Mouse (Mus musculus) CD4-positive helper T cell, adult 2 months (primary cell): ENCODE measurements around the gene Nhsl2.
A peak's percentile ranks its signal among the peaks of the same experiment; 100 is the strongest.

Experiments used
- DNase-seq: peaks from one replicate; pipeline ENCODE4 v3.0.0-alpha.2; 2012; ENCODE audit warnings: low read depth, missing footprints, low spot score

Nhsl2 gene

DNA sequence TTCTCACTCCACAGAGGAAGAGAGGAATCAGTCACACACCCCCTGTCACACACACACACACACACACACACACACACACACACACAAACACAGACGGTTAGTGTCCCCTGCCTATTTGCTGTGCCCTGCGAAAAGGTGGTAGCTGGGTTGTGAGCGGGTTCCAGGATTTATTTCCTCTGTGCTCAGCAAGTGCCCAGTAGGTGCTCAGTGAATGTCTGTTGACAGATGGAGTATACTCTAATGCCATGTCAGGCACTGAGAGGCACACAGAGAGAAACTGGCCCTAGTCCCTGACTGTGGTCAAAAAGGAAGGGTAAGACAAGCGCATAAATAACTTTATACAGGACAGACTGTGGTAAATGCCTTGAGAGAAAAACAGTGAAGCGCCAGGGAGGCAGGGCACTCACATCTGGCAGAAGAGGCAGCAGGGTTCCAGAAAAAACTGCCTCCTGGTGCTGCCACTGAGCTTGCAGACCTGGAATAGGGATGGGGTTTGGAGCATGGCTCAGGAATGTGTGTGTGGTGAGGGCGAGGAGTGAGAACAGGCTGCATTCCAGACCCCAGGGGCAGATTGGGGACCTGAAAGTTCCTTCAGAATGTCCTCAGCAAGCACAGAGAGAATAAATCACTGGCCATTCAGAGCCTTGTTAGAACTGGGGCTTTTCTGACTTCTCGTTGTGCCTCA lies 52.8 kb downstream of the Nhsl2 start:
- no peak for DNase-seq

DNA sequence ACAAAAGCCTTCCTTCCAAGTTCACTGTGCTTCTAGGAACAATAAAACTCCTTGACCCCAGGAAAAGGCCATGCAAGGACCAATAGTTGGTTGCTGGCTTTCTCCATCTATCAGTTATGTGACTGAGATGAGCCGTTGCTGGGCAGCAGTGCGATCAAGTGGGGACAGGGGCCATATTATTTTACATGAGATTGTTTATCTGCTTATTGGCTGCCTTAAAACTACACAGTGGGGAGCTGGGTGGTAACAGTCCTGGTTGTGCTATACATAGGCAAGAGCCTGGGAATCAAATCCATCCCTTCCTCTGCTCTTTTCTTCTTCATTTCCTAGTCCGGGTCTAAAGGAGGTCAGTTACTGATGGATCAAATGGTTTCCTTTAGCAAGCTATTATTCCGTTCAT lies 53.4 kb downstream of the Nhsl2 start:
- DNase-seq: no peak

DNA sequence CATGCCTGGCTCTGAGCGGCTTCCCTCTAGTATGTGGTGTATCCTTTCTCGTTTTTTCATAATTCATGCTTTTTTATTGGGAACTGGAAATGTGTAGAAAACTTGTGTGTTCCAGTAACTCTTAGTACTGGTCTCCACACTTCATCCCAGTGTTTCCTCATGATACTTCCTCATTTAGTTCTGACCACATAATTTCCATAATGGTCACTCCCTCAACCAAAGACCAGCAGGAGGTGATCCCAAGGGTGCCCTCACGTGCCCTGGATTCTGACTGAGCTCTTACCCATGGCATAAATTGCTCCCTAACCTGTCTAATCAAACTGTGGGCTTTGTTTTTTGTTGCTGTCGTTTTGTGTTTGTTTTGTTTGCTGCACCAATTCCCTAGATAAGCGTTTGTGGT lies 58.1 kb downstream of the Nhsl2 start:
- no peak for DNase-seq

DNA sequence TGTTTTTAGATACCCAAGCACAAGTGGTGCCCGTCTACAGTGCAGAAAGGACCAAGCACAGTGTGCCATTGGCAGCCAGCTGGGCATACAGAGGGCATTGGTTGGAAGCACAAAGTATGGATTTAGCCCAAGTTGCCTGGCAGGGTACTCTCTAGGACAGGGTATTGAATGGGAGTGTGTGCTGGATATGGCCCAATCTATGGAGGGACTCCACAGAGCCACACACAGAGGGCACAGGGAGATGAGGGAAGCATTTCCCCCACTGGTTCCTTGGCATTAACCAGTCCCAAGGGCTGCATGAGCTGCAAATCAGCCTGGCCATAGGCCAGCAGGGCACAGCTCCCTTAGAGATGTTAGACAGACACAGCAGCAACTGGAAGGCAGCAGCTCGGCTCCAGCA lies 79.9 kb downstream of the Nhsl2 start:
- no peak for DNase-seq

DNA sequence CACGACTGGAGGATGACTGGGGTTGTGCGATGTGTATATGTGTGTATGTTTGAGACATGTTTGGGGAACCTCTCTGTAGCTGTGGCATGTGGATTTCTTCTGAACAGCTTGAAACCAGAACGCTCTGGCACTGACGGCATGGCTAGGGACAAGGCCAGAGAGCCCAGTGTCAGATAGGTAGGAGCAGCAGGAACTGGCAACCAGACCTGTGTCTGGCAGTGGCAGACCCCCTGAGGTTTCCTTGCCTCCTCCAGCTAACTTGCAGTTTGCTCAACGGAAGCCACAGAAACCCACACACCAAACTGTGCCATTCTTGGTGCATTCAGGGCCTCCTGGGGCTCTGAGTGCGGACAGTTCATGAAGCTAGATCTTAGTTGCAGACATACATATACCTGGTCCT lies 81.1 kb downstream of the Nhsl2 start:
- no peak for DNase-seq

DNA sequence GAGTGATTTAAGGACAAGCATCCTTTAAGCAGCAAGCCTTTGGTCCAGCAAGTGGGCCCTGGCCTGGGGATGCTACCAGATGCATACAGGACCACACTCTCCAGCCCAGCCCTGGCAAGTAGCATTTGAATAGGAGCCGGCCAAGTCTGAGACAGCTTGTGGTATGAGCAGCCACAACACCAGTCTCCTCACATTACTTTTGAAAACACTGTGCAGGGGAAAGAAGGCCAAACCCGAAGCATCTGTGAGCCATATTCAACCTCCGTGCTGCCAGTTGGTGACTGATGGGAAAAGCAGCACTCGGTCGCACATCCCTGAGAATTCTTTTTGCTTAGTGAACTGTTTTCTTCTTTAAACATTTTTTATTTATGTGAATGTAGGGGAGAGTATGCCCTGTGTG lies 81.8 kb downstream of the Nhsl2 start:
- DNase-seq: no peak

DNA sequence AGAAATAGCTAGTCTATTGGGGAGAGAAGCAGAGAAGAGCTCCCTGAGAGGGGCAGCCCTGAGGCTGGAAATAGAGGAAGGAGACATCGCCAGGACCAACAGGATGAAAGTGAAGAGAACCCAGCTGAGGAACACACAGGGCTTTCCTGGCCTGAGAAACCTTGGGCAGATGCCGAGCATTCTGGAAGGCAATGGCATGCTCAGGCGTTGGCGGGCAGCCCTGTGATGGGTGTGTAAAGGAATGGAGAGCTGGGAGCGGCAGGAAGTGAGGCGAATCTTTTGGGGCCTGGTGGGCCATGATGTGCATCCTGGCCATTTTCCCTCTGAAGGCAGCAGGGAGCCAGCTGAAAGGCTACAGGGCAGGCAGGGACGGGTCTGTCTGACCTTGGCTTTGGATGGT lies 83.1 kb downstream of the Nhsl2 start:
- DNase-seq: no peak

DNA sequence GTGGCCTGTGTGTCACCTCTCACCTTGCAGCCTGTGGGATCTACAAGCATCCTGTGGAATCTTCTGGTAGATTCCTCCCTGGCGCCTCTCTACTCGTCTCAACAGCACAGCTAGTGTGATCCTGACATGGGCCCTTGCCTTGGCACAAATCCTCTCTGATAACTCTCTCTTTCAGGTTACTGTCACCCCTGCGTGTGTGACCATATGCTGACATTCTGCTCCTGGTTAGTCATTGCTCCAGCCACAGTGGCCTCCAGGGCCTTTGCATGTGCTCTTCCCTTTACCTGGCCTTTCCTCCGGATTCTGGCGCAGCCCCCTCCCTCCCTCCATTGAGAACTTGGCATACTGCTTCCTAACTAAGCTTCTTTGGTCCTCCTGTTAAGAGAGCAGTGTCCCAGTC lies 84.2 kb downstream of the Nhsl2 start:
- DNase-seq: no peak

DNA sequence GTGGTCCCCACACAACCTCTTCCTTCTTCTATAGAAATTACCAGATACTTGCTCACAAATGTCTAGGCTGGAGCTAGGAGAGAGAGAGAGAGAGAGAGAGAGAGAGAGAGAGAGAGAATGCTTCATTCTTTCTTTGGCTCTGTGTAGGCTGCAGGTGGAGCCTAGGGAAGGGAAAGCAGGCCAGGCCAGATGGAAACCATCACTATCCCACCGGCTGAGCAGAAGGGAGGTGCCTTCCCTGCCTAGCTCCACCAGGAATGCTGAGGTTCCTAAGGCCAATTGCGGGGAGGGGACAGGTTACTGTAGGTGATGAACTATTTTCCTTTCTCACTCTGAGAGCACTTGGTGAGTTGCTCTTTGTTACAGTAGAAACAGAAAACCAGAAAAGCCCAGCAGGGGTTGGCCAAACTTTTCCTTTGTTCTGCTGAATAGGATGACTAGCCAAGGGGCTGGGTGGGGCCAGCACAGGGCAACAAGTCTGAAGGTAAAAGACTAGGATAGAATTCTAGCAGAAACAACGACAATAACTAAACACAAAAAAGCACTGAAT lies 86.2 kb downstream of the Nhsl2 start:
- DNase-seq: no peak

DNA sequence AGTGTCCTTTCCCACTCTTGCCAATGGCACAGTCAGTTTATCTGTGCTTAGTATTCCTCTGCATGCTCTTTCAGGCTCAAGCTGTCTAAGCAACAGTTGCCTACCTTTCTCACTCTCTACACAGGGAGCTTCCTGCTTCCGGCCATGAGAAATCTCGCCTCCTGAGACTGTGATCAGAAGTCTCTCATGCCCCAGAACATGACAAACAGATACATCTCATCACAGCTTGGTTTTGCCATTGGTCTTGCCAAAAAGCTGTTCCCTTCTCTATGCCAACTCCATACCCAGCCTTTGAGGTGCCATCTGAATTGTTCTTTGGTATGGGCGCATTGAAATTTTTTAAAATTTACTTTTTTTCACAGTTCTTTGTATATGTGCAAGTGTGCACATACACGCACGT lies 90.3 kb downstream of the Nhsl2 start:
- DNase-seq: no peak

DNA sequence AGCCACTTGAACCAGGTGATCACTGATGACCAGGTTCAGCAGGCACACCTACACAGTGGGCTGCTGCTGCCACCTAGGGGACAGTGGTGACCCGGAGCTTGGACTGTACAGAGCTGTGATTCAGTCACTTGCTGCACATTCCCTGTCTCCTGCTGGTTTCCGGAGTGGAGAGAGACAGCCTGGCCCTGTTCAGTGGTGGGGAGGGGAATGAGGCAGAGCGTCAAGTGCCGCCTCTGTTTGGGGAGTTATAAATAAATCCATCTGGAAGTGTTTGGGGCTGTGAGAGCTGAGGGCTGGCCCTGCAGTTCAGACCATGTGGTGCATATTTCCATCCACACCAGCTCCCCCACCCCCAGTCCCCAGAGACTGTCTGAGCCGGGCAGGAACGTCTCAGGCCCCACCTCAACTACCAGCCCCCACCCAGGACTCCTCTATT lies 93.3 kb downstream of the Nhsl2 start:
- peak; percentile 19 for DNase-seq

DNA sequence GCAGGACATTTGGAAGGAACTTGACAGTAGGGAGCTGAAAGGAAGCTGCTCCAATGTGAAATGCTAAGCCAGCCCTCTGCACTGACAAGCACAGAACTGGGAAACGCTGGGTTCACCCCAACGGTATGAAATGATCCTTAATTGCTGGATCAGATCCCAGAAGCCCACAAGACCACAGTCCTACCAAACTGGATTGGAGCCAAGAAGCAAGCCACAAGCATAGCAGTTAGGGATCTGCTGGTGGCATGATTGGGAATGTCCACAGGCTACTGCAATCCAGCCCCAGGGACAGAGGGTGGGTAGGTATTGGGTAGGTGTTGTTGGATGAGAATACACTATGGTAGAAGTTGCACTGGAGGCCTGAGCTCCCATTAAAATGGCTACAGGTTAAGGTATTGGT lies 94.6 kb downstream of the Nhsl2 start:
- DNase-seq: no peak

DNA sequence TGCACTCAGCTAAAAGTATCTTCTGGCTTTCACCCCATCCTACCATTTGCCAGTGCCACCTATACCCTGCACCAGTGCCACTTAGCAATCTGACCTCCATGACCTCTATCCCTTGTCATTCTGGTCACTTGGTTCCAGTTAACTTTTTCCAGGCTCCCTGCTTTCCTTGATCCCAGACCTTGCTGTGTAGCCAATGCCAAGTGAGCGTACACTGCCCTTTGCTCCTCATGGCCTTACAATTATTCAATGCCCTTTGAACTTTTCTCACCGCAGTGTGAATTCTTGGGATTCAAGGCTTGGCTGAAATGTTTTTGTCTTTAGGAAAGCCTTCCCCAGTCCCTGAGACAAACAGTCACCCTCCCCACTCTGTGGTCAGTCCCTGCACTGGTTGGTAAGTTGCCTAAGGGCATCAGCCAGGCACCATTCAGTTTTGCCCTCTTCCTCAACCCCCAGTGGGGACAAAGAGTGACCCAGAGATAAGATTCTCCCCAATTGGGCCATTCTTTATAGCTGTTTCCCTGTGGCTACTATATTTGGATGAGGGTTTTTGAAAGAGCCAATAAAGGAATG lies 95.7 kb downstream of the Nhsl2 start:
- no peak for DNase-seq

DNA sequence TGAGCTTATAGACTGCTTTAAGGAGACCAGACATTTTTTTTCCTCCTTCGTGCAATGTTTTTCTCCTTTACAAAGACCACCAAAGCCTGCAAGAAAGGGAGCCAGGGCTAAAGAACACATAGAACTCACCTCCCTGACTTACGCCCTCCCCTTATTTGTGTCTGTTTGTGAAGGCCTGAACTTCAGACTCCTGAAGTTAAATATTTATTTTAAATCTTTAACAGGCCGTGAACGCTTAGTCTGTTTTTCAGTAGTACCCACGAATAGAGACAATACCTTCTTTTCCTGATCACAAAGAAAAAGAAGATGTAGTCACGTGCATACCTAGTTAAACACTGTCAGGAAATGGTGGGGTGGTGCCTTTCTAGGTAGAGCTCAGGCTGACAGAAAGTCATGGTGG lies 103.3 kb downstream of the Nhsl2 start:
- DNase-seq: no peak

DNA sequence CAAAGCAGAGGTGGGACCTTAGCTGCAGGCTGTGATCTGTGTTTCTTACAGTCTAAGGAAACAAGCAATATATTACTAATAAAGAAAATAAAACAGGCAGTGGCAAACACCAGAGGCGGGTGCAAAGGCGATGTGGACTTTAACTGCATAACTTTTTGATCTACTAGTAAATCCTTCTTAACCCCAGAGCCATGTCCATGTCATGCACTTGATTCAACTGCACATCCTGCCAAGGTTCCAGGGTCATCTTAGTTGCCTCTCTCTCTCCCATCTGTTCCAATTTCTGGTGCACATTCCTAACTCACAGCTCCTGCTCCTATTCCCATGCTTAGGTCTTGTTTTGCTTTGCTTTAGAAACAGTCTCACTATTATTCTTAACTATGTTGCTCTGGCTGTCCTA lies 104.1 kb downstream of the Nhsl2 start:
- DNase-seq: no peak

DNA sequence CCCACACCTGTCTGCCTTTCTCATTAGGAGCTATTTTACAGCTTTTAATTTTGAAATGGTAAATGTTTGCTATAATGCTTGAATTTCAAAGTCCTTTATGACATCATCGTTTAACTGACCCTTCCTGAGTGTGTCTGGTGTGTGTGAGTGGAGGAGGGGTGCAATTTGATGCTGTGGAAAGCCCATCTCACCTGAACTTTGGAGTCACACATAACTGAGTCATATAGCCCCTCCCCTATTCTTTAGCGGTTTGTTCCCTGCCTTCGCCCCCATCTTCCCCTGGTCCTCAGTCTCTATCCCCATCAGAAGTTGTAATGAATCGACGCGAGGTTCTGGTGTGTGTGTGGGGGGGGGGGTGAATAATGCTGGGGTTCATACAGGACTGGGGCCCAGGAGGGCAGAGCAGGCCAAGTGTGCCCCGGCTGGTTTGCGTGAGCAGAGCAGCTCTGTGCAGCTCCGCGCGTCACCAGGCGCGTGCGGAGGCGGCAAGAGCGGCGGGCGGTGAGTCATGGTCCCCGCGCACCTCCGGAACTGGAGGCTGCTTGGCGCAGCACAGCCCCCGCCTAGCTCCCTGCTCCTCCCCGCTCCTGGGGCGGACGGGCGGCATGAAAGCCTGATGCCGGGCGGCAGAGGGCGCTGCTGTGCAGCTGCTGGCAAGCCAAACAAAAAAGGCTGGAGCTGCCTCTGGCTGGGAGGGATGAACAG lies 104.8 kb downstream of the Nhsl2 start:
- peak; percentile 92 for DNase-seq

DNA sequence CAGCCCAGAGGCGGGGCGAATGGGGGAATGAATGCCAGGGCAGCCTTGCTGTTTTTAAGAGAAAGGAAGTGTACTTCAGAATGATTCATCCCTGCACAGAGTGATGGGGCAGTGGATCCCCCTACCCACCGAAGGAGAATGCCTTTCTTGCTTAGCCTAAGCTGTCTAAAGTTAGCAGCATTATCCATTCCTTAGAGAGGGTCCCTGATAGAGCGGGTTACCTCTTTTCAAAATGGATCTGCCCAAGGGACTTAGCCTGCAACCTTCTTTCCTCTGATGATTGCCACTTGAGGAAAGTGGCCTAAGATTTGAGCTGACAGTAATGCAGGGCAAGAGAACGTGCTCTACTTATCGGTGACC lies 105.3 kb downstream of the Nhsl2 start:
- no peak for DNase-seq

DNA sequence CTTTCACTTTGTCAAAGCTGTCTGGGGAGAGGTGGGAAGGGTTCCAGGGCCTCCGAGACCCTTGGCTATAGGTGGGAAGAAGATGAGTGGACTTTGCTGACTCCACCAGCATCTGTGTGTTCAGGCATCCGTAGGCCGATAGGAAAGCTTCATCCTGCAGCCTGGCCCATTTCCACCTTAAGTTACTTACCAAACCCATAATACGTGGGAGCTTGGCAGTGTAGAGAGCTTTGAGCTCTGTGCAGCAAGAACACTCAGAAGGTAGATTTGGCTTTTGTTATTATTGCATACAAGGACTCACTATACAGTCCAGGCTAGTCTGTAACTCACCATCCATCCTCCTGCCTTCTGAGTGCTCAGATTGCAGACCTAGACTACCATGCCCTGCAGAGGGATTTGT lies 112.7 kb downstream of the Nhsl2 start:
- DNase-seq: no peak

DNA sequence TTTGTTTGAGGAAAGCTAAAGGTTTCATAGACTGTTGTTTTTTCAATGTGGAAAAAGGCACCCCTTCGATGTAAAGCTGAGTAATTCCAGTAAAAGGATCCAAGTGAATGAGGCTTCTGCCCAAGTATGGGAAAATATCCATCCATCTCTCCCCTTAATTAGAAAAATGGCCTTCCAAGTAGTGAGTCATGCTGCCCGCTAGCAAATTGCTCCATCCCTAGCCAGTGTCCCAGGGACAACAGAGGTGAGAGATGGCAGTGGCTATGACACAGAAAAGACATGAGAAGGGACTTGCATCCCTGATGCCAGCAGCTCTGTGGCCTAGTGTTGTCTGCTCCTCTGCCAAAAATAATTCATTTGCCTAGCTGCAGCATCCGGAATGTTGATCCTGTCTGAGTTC lies 114.5 kb downstream of the Nhsl2 start:
- no peak for DNase-seq

DNA sequence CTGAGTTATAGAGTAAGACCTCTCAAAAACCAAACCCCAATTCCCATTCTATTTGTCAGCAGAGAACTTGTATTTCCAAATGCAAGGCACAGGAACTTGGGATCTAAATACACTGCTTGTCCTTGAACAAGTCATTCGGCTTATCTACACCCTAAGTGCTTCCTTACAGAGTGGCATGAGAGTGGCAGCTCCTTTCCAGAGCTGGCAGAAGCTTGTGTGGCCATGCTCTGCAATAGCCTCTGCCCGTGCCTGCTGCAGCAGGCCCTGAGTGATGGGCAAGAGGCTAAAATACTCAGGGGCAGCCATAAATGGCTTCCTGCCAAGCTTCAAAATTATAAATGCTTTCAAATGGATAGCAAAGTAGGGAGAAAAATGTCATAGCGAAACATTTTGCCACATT lies 123.8 kb downstream of the Nhsl2 start:
- no peak for DNase-seq

DNA sequence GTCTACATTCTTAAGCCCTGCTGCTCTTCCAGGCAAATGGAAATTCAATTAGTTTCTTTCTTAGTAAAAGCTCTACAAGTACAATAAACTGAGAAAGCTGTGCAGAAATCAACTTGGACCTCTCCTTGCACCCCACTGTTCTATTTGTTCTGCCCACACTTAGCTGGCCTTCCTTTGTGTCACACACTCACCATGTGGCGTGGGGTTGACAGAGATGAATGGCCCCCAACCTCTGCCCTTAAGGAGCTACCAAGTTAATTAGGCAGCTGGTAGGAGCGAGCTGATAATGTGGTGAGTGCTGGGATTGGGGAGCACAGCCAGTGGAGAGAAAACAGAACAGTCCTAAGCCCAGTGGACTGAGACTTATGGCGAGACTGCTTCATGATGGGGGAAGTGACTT lies 127.7 kb downstream of the Nhsl2 start:
- DNase-seq: no peak

DNA sequence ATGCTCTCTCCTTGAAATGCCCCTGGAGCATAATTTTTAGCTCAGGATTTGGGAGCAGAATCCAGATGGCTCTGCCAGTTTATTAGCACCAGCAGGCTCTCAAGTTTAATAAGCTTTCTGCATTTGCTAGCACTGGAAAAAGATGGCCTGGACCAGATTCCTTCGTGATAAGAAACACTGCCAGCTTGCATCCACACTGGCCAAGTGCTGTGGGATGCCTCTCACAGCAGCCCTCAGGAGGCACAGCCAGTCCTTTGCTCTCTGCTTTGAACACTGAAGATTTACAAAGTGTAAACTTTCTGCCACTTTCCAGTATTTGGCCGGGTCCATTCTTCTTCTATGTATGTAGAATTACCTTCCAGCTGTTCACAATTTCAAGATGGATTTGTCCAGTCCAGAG lies 129.7 kb downstream of the Nhsl2 start:
- DNase-seq: no peak

DNA sequence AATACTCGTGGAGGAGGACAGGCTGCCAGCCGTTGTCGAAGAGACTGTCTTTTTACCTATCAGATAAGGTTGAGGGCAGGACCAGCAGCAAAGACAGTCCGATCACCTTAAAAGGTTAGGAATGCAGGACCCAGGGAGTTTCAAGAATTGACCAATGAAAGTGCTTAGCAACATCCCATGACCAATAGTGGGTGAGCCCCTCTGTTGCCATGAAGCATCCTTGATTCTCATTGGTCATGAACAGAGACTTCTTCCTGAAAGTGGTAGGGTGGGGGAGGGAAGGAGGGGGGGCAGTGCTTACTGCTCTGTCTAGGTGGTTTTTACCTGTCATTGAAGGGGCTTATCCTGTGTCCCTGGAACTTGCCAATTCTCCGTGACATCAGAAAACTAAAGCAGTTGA lies 130.1 kb downstream of the Nhsl2 start:
- no peak for DNase-seq
